Mouse (Mus musculus) left cerebral cortex, postnatal 10 days (tissue): ENCODE data around the gene Siah1b. TPM values are rescaled to one million over a fixed set of nuclear protein-coding genes. Genes with fewer than 3 reads are reported as not detected.

Experiments
- DNase-seq, 2 experiments: peaks; one replicate each; pipeline ENCODE4 v3.0.0; 2021 to 2022; ENCODE audit warnings: low spot score in 2 of 2, mixed read lengths in 1 of 2; ENCODE audit errors: extremely low spot score in 1 of 2
- intact Hi-C: fragments of 180-260 bp; cut with DNase I; formaldehyde crosslinking; loops from one replicate; pipeline ENCODE4 v1.15.1; 2025
- total RNA-seq, 2 experiments: library from RNA; stranded (reverse); gene quantifications; 2 replicates each; pipeline ENCODE4 v1.2.3; 2021

Gene Siah1b
- 10 to 100 TPM; 11.7 to 12.7 TPM for total RNA-seq

DNA sequence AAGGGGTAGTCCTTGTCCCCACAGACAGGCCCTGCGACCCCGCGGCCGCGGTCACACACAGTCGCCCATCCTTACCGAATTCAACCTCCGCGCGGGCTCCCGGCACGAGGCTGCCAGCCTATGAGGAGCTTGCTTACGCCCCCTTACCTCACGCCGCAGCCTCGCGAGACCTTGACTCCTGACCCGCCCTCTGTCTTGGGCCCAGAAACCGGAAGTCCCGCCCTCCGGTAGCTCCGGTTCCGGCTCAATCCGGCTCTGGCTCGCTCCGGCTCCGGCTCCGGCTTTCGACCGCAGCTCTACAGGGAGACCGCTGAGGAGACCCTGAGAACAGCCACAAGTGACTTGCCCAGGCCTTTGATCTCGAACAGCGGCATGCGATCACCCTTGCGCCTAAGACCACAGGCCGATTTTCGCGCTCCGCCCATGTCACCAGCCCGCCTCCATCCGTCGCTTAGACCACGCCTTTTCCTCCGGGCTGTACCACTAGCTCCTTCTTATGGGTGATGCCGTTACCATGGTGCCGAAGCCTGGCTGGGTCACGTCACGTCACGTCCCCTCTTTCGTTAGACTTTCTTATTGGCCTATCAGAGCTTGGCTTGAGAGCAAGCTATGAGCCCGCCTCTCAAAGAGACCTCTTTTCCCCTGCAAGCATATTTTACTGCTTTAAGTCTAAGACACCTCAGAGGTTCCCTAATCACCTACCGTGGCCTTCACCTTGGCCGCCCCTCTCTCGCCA lies at the start of gene Siah1b:
Gene Siah1b, minus strand, starts transcription at position 454 of the 736 bp plus-strand sequence.
- intact Hi-C loops, result loop anchor here (5.0 kb wide), 1 partner anchor 101 kb away; no protein-coding TSS in a partner anchor
- DNase-seq, result peak; percentile 92 to 94

DNA sequence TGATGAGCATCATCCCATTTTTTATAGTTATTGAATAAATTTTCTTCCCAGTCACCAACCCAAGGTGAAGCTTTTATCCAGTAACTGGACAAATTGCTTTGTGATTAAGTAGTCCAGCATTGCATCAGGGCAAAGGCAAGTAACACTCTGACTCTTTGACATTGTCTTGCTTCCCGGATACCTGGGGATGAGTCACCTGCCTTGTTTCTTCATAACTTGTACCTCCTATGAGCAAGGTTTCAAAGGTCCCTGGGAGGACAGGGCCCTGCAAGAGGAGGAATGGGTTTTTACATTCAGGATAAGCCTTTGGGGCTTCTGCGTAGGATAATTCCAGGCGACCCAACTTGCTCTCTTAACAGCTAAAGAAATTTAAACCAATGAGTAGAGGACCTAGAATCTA lies 47.6 kb upstream of the Siah1b start:
- intact Hi-C loops, result no loop called here

DNA sequence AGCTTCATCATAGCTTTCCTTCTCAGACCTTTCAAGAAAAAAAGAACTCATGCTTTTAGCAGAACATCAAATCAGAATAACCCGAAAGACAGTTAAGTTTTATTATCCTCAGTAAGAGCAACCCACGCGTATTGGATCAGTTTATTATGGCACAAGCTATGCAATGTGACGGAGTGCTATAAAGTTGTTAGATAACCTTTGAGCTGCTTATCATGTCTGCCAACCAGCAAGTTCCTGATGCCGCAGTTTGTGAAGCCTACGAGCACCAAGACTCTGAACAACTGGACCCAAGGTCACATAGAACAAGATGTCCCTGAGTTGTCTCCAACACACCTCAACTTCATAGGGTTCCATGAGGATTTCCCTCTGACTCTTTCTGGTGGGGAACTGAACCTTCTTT lies 37.5 kb upstream of the Siah1b start:
- no peak for DNase-seq
- intact Hi-C loops, result no loop called here

More for the DNA sequence above, 47.6 kb upstream of the Siah1b start:
- no peak for DNase-seq

DNA sequence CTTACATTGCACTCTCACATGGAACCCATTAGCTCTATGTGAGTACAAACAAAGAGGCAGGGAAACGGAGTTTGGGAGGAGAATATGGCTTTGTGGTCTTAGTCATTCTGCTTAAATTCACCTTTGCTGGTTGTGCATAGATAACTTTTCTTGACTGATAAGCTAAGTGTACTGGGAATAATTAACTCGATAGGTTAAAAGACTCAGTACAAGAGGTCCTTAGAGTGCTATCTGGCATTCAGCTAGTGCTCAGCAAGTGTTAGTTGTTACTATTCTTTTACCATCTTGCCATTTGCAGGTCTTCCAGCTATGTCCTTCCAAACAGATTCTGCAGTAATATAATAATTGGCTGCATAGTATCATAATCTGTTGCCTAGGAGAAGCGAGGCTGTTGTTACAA lies 34.9 kb upstream of the Siah1b start:
- no peak for DNase-seq
- intact Hi-C loops, result no loop called here

DNA sequence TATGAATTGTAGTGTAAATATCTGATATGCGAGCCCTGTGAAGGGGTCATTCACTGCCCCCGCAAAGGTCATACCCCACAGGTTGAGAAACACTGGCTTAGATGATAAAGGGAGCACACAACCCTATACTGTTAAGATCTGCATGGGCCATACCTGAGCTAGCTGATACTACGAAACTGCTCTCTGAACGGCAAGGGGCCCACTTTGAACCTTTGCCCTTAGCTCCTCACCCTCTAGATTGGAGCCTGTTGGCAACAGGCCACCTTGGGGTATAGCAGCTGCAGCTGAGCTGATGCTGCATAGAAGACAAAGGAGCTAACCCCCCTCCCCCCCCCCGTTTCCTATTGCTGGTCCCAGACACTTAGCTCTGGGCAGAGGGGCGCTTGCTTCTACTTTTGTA lies 26.4 kb upstream of the Siah1b start:
- intact Hi-C loops, result loop anchor here (5.0 kb wide), 1 partner anchor 75 kb away; no protein-coding TSS in a partner anchor
- no peak for DNase-seq

DNA sequence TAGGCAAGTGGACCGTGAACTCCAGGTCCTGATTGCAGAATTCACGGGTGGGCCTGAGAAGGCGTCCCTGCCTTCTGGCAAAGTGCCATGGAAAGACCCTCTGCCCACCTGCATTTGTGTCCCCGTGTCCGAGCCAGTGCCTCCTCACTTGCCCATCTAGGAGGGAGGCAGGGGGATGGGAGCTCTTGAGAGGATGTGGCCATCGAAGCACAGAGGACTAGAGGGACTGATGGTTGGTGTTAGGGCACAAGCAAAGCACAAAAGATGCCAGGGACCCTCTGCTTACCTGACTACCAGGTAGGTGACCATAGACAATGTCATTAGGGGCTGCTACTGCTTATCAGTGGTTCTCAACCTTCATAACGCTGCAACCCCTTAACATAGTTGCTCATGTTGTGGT lies 25.9 kb upstream of the Siah1b start:
- intact Hi-C loops, result loop anchor here (5.0 kb wide), 1 partner anchor 75 kb away; no protein-coding TSS in a partner anchor
- DNase-seq, result no peak

DNA sequence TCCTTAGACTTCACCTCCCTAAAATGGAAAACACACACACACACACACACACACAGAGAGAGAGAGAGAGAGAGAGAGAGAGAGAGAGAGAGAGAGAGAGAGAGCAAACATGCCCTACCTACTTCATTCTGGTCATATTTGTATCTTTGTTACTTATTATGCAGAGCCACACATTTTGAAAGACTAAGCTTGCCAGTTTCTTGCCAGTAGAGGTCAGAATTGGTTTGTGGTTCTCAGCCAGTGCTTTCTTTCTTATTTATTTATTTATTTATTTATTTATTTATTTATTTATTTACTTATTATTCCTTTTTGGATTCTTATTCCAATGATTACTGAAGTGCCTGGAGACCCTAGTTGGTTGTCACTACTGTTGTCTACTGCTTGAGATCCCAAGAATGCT lies 25.2 kb upstream of the Siah1b start:
- DNase-seq, result no peak
- intact Hi-C loops, result loop anchor here (5.0 kb wide), 1 partner anchor 76 kb away; no protein-coding TSS in a partner anchor

DNA sequence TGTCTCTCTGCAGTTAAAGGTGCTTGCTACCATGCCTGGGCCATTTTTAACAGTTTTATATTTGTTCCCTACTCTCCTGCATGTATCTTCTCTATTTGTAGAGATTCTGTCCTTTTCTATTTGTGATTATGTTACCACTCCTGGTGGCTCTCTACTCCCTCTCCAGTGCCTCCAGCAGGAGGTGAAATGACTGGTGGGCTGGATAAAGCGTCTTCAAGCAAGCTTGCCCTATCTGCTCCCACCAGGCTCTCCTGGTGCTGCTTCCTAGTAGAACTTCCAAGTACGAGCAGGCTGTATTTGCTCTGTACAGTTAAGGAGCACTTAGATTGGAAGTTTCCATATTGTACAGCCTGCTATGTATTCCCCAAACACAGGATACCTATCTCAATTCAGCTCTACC lies 19.5 kb upstream of the Siah1b start:
- intact Hi-C loops, result no loop called here
- no peak for DNase-seq

DNA sequence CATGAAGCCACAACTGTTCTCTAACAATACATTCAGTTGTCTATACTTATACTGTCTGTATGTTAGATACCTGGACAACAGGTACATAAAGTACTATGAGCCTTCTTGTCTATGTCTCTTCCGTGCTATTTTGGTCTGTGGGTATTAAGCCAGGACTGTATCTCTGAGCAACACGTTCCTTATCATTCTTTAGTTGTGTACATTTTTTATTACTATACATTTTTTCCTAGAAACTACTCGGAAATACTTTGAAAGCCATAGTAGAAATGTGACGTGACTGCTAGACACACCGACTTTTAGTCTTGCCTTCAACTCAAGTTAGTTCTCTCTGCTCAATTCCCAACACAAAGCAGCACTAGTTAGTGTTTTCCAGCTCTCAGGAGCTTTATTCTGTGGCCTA lies 17.1 kb upstream of the Siah1b start:
- intact Hi-C loops, result loop anchor here (5.0 kb wide), 1 partner anchor 304 kb away; no protein-coding TSS in a partner anchor
- DNase-seq, result no peak

DNA sequence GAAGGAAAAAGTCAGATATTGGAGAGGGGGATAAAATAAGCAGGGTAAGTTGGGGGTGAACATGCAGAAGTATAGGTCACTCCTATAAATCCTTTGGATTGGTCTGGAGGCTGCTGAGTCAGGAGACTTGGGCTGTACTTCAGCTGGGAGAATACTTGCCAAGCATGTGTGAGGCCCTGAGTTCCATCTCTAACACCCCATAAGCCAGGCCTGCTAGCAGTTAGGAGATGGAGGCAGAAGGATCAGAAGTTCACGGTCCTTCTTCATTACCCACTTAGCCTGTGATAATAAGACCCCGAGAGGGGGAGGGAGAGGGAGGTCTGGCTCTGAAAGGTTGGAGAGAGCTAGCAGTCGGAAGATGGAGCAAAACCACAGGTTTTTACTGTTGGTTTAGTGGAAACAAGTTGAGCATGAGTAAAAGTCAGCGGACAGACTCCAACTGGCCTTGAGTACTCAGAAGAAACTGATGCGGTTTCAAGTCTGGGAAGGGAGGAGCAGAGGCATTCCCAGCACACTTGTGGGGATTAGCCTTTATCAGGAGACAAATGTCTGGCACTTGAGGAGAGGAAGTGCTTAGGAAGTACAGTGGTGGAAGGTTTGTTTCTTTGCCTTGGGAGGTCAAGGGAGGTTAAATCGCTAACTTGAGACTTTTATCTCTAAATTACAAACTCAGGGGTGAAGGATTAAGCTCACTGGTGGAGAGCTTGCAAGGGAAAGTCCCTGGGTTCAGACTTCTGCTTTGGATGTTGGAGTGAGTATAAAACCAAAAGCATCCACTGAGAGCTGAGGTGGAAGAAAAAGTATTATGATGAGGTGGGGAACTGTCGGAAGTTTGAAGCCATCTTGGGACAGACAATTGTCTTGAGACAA lies 16.2 kb upstream of the Siah1b start:
- intact Hi-C loops, result loop anchor here (5.0 kb wide), 1 partner anchor 305 kb away; no protein-coding TSS in a partner anchor
- DNase-seq, result no peak

DNA sequence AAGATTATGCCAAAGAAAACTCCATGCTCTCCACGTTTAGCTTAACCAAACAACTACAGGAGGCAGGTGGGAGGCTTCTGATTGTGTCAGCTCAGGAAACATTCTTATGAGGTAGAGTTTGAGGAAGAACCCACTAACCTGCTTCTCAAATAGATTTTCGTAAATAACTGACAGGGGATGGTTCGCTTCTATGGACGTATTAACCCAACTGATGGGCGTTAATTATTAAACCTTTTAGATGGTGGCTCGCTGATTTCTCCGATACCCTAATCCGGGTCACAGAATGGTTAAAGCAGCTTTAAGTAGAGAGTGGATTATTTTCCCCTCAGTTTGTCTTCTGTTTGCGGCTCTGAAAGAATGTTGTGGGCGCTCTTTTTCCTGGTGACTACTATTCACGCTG lies 13.6 kb upstream of the Siah1b start:
- intact Hi-C loops, result loop anchor here (5.0 kb wide), 1 partner anchor 307 kb away; no protein-coding TSS in a partner anchor

DNA sequence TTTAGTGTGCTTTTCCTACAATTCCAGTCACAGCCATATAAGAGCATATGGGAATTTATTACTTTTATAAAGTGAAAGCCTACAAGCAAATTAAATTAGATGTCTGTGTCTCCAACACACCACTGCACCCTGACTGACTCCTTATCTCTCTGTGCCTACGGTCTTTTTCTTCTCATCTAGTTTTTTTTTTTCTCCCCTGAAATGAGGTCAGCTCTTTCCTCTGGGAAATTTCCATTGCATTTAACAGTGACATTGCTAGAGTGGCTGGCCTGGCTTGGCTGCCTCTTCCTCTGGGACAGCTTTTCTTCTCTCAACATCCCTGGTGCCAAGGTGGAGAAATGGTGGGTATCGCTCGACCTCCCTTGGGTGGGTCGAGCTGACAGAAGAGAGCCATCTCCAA lies 12.3 kb upstream of the Siah1b start, which contains the start of gene Cltrn:
Gene Cltrn, plus strand, starts transcription at position 249 of the 400 bp plus-strand sequence.
- intact Hi-C loops, result no loop called here
- DNase-seq, result no peak

More for the DNA sequence above, 13.6 kb upstream of the Siah1b start:
- DNase-seq, result no peak

DNA sequence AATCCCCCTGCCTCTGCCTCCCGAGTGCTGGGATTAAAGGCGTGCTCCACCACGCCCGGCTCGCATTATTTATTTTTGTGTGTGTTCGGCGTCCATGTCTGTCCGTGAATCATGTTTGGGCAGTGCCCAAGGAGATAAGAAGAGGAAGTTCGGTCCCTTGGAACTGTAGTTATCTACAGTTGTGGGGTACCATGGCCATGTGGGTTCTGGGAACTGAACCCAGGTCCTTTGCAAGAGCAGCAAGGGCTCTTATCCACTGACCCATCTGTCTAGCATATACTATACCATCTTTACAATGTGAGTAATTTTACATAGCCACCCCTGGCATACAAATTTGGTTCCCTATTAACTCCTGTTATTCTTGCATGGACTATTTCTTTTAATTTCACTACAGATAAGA lies 5.7 kb upstream of the Siah1b start:
- intact Hi-C loops, result no loop called here
- no peak for DNase-seq

DNA sequence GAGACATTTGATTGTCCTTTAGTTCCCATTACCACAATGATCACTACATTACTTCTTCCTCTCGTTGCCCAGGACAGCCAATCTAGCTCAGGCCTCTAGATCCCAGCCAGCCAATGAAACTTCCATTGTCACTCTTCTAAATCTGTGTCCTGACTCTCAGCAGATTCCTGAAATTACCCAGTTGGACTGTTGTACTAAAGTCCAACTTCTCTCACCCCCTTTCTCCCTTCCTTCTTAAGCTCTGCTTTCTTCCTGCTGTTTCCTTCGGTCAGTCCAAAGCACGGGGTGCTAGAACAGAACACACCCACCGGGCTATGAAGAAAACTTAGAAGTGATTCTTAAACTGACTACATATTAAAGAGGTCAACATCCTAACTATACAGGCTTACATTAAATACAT lies 7.3 kb downstream of the Siah1b start:
- no peak for DNase-seq
- intact Hi-C loops, result no loop called here

DNA sequence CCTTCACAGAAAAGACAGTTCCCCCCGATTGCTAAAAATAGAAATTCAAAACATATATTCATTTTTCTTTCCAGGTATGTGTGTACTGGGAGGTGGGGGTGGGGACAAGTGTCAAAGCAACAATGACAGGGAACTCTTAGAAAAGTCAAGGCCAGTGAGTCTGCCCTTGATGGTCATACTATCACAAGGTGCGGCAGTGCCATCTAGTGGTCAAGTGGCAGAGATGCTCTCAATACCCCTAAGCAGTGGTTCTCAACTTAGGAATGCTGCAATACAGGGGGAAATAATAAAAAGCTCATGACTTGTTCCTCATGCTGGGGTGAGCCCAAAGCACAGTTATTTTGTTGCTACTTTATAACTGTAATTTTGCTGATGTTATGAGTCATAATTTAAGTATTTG lies 10.1 kb downstream of the Siah1b start:
- peak; percentile 20 to 72 for DNase-seq
- intact Hi-C loops, result no loop called here

DNA sequence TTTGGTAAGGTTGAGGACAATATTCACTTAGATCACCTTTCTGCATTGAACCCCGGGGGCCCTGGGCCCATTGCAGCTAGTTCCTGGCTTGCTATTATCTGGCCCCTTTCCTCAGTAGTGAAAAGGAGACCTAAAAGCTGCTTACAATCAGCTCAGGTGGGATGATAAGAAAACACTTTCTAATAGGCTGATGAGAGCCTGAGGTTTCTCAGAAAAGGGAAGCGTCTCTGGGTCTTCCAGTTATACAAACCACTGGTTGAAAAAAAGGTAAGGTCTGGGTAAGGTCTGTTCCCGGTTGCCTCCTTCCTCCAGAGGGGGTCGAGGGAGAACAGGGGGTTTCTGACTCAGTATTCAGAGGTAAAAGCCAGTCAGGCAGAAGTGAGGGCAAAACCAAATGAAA lies 17.2 kb downstream of the Siah1b start:
- no peak for DNase-seq
- intact Hi-C loops, result no loop called here

DNA sequence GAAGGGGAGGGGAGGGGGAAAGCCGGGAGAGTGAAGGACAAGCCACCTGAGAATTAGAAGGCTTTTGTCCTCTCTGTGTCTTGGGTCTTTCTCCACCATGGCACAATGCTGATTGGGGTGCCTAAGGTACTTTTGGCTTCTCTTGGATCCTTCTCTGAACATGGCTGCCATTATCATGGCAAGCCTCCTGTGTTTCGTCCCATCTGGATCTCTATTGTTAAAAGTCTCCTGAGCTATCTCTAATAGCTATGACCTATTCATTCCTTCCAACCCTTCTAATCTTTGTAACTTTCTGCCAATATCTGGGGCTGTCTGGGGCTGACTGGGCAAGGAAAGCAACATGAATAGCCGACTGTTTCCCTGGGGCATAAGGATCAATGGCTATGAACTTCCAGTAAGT lies 17.8 kb downstream of the Siah1b start:
- DNase-seq, result no peak
- intact Hi-C loops, result no loop called here

DNA sequence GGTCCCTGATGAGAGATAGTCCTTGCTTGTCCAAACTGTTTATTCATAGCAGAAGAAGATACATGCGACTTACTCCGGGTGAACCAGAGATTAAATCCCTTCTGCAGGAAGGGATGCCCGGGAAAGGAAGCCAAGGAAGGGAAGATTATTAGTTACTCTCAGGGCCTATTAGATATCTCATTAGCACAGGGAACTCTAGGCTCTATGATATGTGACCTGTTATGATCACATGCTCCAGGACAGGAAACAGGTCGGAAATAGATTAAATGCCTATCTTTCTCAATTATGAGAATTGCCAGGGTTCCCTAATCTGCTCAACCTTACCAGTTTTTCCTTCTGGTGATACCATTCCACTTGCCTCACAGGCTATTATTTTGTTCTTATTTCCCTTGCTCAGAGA lies 20.6 kb downstream of the Siah1b start:
- intact Hi-C loops, result no loop called here
- DNase-seq, result no peak

DNA sequence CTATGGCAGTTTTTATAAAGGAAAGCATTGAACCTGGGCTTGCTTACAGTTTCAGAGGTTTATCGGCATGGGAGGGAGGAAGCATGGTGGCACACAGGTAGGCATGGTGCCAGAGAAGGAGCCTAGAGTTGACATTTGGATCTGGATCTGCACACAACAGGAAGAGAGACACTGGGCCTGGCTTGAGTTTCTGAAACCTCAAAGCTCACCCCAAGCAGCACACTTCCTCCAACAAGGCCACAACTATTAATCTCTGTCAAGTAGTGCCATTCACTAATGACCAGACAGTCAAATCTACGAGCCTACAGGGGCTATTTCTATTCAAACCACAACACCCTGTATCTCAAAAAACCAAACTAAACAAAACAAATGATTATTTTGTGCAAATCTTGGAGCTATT lies 29.6 kb downstream of the Siah1b start:
- intact Hi-C loops, result no loop called here
- no peak for DNase-seq

DNA sequence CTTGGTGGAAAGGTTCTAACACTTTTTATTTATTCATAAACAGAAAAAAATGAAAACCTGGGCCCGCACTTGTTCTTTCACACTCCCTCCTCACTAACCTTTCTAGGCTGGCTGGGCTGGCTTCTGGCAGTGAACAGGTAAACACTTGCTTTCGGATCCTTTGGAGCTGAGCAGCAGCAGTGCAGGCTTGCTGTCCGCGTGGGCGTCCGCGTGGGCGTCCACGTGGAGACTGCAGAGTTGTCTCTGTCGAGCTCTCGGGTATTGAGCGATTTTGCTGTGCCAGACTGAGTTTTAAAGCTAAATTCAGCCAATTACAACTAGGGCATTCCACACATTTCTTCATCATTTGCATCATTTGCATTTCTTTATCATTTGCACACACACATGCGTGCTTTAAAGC lies 34.2 kb downstream of the Siah1b start:
- intact Hi-C loops, result no loop called here
- DNase-seq, result peak; percentile 4 to 42
